Mouse (Mus musculus): ENCODE results near the gene Prdx2.

Prdx2 gene

DNA sequence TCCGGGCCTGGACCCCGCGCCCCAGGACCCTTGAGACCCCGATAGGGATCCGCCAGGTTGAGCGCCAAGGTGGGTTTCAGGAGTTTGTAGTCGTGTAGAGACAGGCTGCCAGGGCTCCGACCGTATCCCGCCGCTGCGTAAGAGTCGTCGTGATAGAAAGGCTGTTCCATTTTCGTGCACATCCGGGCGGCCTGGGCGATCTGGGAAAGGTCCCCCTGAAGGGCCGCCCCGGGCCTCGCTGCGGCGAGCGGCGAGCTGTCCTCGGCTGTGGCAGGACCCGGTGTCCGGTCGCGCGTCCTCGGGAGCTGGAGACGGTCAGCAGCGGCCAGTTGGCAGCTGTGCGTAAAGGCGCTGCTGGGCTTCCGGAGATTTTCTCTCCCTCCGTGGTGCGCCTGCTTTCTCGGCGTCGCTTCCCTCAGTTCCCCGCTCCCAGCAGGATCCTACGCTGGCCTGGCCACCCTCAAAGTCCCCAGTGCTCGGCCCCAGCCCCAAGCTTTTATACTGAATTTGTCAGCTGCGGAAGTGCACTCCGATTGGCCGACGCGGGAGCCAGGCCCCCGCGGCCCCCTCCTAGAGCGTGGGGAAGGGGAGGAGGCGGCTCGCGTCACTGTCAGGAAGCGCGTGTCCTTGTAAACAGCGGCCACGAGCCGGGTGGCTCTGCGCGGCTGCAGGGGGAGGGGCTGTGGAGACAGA is 9.0 kb downstream of the Prdx2 start, which contains the start of gene Junb:
Gene Junb, minus strand, starts transcription at position 471 of the 693 bp plus-strand sequence.
- DNase-seq (ENCODE audit: extremely low spot score): peak; percentile 86

DNA sequence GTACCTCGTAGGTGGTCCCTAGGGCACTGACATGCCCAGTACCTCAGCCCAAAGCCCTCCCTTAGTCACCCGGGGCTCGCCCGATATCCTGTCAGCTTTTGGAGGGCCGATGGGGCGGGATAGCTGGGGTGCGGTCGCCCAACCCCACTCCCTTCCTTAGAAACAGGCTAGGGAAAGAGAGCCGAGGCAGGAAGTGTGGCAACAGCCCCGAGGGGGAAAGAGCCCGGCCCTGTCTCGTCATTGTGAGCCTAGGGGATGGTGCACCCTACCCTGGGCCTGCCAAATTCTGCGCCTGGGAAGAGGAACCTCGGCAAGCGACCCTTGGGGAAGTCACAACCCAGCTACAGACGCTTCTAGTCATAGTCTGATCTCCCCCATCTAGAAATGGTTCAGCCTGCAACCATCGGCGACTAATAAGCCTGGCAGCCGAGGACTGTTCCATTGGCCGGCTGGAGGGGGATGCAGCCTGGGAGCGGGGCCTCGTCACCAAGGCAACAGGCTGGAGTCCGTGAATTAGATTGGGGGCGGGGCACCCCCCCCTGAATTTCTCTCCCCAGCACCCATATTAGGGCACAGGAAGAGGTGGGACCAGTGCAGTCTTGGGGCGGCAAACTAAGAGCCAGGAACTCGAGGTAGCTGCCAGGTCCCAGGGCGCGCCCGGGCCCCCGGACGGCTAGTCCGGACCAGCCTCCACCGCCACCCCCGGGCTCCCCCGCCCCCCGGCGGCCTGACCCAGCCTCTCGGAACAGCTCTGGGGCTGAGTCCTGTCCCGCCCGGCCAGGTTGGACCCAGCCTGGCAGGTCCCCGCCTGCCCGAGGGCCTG is 10.4 kb downstream of the Prdx2 start:
- peak; percentile 88 for DNase-seq (ENCODE audit: extremely low spot score)

DNA sequence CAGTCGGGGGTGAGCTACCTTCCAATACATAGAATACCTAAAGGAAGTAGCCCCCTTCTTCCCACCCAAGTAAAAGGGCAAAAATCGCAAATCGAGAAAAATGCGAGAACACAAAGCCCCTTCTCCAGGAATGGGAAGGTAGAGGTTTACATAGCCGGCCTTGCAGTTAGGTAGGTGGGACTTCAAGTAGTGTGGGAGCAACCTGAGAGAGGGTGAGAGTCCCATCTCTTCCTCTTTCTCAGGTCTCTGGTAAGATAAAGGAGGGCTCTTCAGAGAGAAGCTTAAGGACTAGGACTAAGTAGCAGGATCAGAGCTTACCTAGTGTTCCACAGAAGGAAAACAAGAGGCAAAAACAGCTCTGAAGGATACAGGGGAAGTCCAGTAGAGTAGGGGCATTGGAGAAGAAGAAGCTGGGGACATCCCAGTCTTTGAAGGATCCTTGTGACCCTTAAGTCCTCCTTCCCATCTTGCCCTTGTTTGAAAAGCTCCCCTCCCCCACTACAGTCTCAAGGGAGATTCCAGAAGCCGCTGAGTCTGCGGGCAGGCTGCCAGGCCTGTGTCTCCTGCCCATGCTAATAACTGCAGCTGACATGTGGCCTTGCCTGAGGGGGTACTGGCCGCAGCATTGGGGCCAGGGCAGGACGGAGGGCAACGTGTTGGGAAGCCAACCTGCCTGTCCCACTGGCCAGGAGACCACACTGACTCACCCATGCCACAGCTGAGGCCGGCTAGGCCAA is 11.4 kb downstream of the Prdx2 start:
- no peak for DNase-seq (ENCODE audit: extremely low spot score)

DNA sequence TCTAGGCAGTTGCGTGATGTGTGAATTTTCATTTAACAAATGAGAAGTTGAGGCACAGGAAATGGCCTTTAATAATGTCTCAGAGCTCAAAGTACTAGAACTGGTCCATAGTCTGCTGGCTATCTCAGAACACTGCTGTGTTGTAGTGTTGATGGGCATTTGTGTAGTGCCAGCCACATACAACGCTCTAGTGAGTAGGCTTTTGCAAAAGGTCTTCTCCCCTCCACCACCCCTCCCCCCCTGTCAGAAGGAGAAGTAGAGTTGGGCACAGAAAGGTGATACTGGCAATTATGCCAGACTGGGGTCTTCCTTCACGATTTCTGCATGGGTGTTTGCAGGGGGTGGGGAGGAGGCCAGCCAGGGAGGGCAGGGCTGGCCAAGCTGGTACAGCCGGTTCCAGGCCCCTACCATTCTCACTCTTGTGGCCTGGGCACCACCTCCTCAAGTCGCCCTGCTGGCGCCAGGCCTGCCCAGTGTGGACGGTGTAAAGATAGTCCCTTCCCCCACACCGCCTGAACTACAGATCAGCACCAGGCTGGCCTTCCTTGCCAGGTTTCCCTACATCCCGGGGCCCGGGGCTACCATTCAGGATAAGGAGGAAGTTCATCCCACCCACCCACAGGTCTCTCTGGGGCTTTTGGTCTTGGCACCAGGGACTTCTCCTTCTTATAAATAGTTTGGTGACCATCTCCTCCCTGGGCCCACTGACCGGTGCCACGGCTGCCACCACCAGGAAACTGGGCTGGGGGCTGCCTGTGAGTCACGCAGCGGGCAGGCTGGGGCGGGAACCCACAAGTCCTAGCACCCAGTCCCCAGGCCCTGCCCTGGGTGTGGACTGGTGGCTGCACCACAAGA is 12.5 kb downstream of the Prdx2 start:
- DNase-seq (ENCODE audit: extremely low spot score): no peak

DNA sequence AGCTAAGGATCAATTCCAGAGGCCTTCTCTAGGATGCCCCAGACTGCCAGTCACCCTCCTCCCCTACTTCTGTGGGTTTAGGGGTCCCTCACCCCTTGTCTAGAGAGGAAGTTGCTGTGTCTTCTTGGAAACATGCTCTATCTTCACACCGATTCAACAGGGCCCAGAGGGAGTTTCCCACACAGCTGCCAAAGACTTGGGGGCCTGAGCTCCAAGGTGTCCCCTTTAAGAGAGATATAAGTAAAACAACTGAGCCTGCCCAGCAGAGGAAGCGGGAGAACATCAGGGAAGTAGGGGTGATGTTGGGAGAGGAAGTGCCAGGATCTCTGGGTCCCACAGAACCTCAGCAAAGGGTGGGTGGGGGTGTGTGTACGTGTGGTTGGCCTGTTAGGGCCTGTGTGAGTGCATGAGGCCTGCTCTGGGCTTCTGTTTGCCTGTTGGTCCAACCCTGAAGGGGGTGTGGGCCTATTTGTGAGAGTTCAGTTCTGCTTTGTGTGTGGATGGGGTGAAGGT is 13.2 kb downstream of the Prdx2 start:
- no peak for DNase-seq (ENCODE audit: extremely low spot score)

DNA sequence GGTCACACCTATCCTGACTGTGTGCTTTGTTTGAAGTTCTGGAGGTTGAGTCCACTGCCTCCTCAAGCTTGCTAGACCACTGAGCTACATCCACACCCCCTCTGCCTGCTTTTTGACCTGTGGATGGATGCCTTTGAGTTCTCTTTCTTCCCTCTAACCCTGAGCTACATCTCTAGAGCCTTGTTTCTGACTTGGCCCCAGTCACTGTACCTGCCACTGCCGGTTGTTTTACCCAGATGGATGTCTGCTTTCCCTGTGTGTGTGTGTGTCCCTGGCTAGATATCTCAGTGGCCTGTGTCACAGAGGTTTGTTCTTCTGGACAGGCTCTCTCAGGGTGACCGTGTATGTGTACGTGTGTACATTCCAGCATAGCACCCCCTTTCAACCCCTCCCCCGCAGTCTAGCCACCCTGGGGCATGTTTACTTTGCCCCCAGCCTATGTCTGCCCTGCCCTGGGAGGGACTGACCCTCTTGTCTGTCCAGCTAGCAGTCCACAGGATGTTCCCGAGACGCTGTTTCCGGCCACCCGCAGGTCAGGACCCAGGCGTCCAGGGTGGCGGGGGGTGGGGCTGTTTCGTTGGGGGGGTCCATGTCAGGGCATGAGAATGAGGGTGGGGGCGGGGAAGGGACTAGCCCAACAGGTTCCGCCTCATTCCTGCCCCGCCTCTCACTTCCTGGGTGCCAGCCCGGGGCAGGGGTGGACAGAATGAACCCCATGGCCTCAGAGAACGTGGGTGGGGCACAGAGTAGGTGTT is 15.1 kb downstream of the Prdx2 start:
- DNase-seq (ENCODE audit: extremely low spot score): peak; percentile 42

DNA sequence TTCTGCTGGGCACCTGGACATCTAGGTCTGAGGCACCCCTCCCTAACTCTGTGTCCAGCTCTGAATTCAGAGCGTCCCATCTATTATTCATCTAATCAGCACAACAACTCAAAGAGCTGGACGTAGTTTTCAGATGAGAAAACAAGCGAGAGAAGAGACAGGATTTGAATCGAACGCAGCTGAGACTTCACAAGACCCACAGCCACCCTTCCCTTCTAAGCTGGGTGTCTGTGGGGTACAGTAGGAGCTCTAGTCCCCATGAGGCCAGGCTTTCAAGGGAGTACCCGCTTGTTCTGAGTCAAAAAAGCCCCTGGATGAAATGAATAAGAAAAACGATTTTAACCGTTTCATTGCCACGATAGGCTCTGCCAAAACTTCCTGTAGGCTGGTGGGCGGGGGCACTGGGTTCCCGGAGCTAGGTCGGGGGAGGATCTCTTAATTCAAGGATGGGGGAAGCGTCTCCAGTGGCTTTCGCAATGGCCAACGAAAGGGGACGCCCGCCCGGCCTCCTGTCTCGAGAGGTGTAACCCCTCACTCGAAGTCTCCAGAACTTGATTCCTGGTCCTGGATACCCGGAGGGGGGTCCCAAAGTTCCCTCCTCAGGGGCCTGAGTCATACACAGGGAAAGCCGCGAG is 15.8 kb downstream of the Prdx2 start:
- no peak for DNase-seq (ENCODE audit: extremely low spot score)

DNA sequence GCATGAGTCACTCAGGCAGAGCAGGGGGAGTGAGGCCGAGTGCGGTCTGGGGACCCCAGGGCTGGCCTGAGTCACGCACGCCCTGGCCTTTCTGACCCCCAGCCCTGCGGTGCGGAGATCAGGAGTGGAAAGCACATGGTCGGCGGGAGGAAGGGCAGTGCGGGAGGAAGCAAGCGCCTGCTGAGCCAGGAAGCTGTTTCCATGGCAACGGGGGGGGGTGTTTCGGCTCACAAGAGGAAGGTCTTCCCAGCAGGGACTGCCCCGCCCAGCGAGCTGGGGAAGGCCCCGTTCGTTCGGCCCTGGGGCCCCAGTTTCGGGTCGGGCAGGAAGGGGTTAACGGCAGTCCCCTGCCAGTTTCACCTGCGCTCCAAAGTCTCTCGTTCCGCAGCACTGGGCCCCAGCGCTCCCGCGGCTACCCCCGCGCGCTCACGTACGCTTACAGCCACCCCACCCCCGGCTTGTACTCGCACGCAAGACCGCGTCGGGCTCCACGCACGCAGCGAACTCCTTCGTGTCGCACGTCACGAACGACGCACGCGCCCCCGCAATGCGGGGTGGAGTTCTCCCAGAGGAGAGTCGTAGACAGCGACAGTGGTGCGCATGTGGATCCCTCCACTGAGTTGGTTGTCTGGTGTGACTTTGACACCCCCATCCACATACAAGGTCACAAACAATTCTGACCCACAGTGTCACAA is 16.4 kb downstream of the Prdx2 start:
- DNase-seq (ENCODE audit: extremely low spot score): peak; percentile 85

DNA sequence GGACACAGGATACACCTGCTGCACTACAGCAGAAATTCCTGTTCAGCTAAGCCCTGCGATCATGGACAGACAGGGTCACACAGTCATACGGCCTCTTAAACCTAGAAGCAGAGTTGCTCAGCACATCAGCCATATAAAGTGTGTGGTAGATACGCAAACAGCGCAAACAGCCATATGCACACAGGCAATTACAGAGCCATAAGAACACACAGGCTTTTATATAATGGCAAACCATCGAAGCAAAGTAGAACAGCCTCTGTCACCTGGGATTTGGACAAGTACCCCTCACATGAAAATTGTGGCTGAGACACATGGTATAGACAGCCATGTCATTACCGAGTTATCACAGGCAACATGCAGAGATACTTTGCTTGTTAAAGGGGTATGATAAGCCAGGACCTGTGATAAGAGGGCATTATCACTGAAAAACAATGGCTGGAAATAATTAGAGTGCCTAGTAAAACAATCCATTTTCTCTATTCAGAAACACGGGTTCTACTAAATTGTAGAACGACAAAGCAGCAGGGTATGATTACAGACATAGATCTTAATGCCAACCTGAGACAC is 17.1 kb downstream of the Prdx2 start:
- no peak for DNase-seq (ENCODE audit: extremely low spot score)

DNA sequence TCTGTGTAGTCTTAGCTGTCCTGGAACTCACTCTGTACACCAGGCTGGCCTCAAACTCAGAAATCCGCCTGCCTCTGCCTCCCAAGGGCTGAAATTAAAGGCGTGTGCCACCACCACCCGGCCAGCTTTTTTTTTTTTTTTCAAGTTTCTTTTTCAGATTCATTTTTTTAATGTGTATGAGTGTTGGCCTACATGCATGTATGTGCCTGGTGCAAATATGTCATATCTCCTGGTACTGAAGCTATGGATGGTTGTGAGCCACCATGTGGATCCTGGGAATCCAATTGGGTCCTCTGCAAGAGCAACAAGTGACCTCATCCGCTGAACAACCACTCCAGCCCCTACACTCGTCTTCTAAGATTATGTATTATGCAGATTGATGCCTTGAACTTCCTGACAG is 18.0 kb downstream of the Prdx2 start:
- no peak for DNase-seq (ENCODE audit: extremely low spot score)

DNA sequence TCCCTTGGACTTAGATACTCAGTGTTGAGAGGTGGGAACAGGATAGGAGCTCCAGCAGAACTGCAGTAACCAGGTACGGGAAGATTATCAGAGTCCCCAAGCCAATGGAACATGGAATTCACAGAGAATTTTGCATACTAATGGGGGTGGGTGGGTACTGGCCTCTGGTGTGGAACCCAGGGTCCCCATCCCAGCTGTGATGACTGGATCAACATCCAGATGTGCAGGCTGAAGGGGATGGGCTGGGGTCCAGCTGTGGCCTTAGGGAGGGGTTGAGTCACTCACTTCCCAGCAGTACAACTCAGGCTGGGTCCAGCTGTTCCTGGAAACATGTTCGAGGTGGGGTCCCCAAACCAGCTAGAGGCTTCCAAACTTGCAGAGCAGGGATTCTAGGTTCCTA is 18.5 kb downstream of the Prdx2 start:
- no peak for DNase-seq (ENCODE audit: extremely low spot score)

DNA sequence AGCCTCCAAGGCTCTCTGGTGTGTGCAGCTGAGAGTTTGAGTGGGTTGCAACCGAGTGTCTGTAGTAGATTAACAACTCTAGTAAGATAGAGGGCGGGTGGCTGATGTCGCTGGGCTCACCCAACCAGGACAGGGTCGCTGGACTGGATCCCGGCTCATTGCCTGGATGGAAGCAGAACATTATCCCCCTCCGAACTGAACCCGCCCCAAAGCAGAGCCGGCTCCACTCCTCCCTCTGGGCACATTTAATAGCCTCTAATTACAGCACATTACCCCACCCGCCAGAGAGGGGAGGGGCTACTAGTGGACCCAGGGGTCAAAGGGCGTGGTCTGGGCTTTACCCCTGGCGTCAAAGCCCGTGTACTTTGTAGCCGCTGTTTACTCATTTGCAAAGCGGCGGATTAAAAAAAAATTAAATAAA is 19.9 kb downstream of the Prdx2 start:
- DNase-seq (ENCODE audit: extremely low spot score): peak; percentile 47

DNA sequence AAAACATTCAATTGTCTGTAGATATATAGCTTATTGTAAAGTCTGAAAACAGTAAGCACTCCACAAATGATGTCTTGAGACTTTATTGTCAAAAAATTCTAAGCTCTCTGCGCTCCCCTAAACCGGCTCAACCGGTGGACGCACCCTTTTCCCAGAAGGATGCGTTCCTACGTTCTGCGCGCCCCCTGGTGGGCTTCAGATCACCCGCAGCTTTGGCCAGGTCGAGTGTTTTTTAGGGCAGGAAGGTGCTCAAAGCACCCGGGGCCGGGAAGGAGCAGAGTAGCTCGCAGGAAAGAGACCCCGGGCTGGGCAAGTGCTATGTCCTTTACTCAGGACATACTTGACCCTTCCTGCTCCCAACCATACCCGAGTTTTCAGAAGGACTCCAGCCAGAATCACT is 20.4 kb downstream of the Prdx2 start:
- DNase-seq (ENCODE audit: extremely low spot score): peak; percentile 89

DNA sequence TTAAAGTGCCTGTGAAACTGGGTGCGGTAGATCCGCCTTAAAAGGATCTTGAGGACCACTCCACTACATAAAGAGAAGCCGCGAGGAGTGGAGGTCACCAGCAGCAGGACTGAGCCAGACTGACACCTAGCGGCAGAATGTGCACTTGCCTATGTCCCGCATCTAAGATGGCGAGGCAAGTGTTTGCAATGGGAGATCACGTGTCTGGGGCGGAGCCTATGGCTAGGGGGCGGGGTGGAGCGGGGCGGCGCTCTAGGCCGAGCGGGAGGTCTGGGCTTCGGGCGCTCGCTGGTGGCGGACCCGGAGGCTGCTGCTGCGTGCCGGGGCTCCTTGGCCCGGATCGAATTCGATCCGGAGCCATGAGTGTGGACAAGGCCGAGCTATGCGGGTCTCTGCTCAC is 21.0 kb downstream of the Prdx2 start, which contains the start of gene Hook2:
Gene Hook2, plus strand, starts transcription at position 255 of the 400 bp plus-strand sequence.
- DNase-seq (ENCODE audit: extremely low spot score): peak; percentile 97

DNA sequence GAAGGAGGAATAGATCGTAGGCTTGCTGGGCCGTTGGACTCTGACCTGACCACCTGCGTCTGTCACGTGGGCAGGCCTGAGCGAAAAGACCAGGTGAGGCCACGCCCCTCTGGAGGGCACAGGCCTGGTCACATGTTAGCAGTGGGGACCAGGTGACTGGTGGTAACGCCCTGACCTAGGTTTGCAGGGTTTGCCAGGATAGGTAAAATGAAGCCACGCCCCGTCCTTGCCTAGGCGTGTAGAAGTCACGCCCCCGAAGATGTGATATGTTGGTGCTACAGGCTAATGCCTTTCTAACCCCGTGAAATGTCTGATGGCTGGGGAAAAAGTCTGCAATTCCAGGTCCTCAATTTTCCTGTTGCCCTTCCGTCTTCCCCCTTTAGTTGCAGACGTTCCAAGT is 21.4 kb downstream of the Prdx2 start:
- DNase-seq (ENCODE audit: extremely low spot score): no peak

DNA sequence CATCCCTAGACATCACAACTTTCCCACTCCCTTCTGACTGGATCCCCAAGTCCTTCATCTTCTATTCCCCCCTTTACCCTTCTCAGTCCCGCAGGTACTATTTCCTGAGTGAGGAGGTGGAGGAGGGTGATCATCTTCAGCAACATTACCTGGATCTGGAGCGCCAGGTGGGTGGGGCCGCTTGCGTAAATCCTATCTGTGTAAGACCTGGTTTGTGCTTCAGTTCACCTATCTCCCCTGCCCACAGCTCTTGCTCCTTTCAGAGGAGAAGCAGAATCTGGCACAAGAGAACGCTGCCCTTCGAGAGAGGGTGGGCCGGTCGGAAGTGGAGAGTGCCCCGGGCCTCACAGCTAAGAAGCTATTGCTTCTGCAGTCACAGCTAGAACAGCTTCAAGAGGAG is 25.0 kb downstream of the Prdx2 start:
- no peak for DNase-seq (ENCODE audit: extremely low spot score)

DNA sequence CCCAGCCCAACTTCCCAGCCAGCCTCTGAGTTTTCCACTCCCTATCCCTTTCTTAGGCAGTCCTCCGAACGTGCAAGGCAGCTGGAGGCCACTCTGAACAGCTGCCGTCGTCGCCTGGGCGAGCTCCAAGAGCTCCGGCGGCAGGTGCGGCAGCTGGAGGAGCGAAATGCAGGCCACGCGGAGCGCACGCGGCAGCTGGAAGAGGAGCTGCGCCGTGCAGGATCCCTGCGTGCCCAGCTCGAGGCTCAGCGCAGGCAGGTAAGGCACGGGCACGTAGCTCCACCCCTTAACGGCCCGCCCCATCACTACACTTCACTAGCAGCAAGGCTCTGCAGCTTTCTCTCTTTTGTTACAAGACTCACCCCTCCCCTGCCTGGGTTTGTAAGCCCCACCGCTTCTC is 26.3 kb downstream of the Prdx2 start:
- no peak for DNase-seq (ENCODE audit: extremely low spot score)

DNA sequence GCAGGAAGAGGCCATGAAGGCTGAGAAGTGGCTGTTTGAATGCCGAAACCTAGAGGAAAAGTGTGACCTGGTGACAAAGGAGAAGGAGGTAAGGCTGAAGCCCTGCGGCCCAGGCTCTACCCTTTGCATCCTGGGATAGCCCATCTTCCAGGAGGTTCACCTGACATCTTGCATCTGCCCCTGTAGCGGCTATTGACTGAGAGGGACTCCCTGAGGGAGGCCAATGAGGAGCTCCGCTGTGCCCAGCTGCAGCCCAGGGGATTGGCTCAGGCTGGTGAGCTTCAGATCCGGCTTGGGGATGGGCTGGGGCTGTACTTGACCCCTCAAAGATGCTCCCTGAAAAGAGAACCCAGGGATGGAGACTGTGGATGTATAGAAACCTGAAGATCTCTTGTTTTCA is 27.6 kb downstream of the Prdx2 start:
- no peak for DNase-seq (ENCODE audit: extremely low spot score)

DNA sequence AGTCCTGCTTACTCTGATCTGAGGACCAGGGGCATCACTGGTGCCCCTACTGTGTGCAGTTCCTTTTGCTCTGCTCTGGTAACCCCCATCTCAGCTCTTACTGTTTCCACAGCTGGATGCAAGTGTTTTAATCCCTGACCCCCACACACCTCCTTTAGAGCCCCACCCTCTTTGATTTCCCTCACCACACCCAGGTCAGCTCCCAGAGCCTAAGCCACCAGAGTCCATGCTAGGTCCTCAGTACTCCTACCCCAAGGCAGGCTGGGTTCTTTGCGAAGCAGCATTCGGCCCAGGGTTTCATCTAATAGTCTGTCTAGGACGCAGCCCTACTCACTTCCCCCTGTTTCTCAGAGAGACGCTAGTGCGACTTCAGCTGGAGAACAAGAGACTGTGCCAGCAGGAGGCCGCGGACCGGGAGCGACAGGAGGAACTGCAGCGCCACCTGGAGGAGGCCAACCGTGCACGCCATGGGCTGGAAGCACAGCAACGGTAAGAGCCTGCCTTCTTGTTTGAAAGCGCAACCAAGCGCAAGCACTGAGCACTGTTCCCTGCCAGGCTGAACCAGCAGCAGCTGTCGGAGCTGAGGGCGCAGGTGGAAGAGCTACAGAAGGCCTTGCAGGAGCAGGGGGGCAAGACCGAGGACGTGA is 28.4 kb downstream of the Prdx2 start:
- DNase-seq (ENCODE audit: extremely low spot score): peak; percentile 89
